Mouse (Mus musculus) granulocyte monocyte progenitor cell, adult 5-6 weeks (primary cell): ENCODE measurements around the gene Tat. TPM values are rescaled to one million over a fixed set of nuclear protein-coding genes. Genes with fewer than 3 reads are reported as not detected.

Source experiments
- ATAC-seq: replicated peaks from 2 replicates; pipeline ENCODE4 v1.8.0; 2016; ENCODE audit warnings: mild to moderate bottlenecking, moderate TSS enrichment, inconsistent platforms; ENCODE audit not compliant: poor library complexity, severe bottlenecking
- total RNA-seq, 2 experiments: library from RNA; stranded (forward) in 1 of 2; stranded (reverse) in 1 of 2; fragments of 200-712, 200-1000 nt in 1 of 2; fragments of >200 nt in 1 of 2; fragmentation: Nextera tagmentation in 1 of 2; gene quantifications; 2 replicates each; pipeline ENCODE4 v1.2.3; 2014 to 2017

The Tat gene
- total RNA-seq, 2 experiments from 2014 or later = not detected

DNA sequence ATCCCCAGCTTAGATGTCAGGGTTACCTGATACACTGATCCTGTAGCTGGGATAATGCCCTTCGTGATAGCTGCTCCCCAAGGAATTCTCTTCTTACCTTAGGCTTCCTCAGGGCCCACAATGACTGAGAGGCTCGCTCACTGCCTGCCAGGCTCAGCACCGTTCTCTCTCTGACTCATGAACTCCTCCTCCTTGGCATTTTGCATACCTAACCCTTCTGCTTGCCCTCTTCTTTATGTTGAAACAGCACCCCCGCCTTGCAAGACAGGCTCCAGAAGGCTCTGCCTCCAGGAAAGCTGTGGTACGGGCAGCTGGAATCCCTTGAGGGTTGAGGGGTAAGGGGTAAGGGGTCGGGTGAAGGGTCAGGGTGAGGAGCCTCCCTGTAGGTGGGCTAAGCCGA, 49.0 kb downstream of the Tat start:
- ATAC-seq = no peak

DNA sequence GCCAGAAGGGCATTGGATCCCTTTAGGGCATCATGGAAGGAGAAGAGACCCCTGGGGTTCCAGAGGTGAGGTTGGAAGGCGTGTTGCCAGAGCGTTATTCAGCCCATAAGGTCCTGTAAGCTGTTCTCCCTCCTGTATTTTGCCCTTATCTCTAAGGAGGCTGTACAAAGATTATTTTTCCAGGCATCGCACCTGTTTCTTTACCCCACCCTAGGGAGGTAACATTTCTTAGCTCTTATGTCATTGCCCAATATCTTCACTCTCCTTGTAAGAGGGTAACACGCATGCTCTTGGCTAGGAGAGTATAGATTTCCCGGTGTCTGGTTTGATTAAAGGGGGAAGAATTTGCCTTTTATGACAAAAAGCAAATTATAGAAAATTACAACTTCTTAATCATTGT, 49.4 kb downstream of the Tat start, which contains the start of gene Chst4:
TSS of gene Chst4 (minus strand) at position 82 of the 400 bp plus-strand sequence.
- ATAC-seq = no peak

DNA sequence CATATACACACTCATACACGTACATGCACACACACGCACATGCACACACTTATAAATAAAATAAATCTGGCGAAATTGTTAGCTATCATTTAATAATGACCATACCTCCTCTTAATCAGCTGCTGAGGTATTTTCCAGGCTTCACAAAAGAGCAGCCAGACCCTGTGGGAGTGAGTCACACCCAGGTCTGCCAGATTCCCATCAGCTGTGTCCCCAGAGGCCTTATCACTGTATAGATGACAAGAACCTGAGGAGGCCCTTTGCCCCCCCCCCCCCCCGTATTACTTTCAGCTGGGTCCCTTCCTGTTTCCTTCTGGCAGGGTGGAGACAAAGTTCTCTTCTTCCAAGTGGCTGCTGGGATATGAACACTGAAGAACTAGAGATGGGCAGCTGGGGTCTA, 50.3 kb downstream of the Tat start:
- ATAC-seq = no peak

Other genes with a start within 250 kb of the Tat start
- gene Ap1g1, start 211.9 kb upstream of the Tat start, total RNA-seq (2014; fragmentation: Nextera tagmentation) = 85.2 and 89.6 TPM in 2 replicates
- gene Ap1g1, start 211.9 kb upstream of the Tat start, total RNA-seq (2017) = 68.4 and 88.4 TPM in 2 replicates
- 7.6 and 12.6 TPM in 2 replicates for gene Phlpp2, start 121.9 kb upstream of the Tat start, total RNA-seq (2014; fragmentation: Nextera tagmentation)
- gene Phlpp2, start 121.9 kb upstream of the Tat start, total RNA-seq (2017) = 8.8 and 9.6 TPM in 2 replicates
- gene Marveld3, start 28.2 kb upstream of the Tat start, total RNA-seq (2014; fragmentation: Nextera tagmentation) = not detected in 2 replicates
- gene Marveld3, start 28.2 kb upstream of the Tat start, total RNA-seq (2017) = not detected in 2 replicates
- not detected in 2 replicates for gene Chst4, start 49.3 kb downstream of the Tat start, total RNA-seq (2014; fragmentation: Nextera tagmentation)
- gene Chst4, start 49.3 kb downstream of the Tat start, total RNA-seq (2017) = not detected in 2 replicates
- not detected in 2 replicates for gene Zfp612, start 89.3 kb downstream of the Tat start, total RNA-seq (2014; fragmentation: Nextera tagmentation)
- 0.15 TPM in 1 of 2 replicates, not detected in the other for gene Zfp612, start 89.3 kb downstream of the Tat start, total RNA-seq (2017)
- gene Gm21964, start 110.8 kb downstream of the Tat start, total RNA-seq (2014; fragmentation: Nextera tagmentation) = not detected in 2 replicates
- not detected in 2 replicates for gene Gm21964, start 110.8 kb downstream of the Tat start, total RNA-seq (2017)
- gene Gm17720, start 112.3 kb downstream of the Tat start, total RNA-seq (2014; fragmentation: Nextera tagmentation) = not detected in 2 replicates
- not detected in 2 replicates for gene Gm17720, start 112.3 kb downstream of the Tat start, total RNA-seq (2017)
- not detected in 2 replicates for gene Calb2, start 177.8 kb downstream of the Tat start, total RNA-seq (2014; fragmentation: Nextera tagmentation)
- not detected in 2 replicates for gene Calb2, start 177.8 kb downstream of the Tat start, total RNA-seq (2017)
- gene Cmtr2, start 225.2 kb downstream of the Tat start, total RNA-seq (2014; fragmentation: Nextera tagmentation) = 8.5 and 11.0 TPM in 2 replicates
- gene Cmtr2, start 225.2 kb downstream of the Tat start, total RNA-seq (2017) = 14.2 and 17.2 TPM in 2 replicates